In the genomic region with DNA sequence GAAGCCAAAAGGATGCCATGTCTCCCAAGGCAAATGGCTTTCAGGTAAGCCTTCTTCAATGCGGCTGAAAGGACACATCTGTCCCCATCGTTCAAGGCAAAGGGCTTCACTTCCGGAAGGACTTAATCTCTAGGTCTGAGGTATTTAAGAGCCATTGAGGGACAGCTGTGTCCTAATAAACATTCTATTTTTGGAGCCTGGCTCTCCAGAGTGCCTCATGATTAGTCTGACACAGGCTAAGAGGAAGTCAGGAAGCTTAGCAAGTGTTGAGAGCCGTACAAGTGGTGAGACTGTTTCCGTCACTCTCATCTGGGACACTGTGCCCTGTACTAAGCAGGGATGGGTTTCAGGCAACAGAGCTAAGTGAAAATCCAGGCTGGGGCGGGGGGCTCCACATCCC, we compare ENCODE assay signal across 12 mouse cellular contexts. TPM values are rescaled to one million over a fixed set of nuclear protein-coding genes. Genes with fewer than 3 reads are reported as not detected.
DNase-seq lines count a peak whose midpoint lies in the region; ATAC-seq and TF ChIP-seq lines count a peak whose summit lies in the region.
"Had no signal": no experiment of that assay in that cellular context is flagged by ENCODE, and none has a peak within 500 bp of the region (broad histone marks: within the 10 kb centered on the region; RNA-seq: fewer than 3 reads in every experiment).

No protein-coding gene starts in this region.

- H3K4me3 ChIP-seq in intestine, embryonic 16.5 days (ENCODE audit: low read length) = no peak overlapping the region
- H3K4me3 ChIP-seq in intestine, postnatal 0 days (ENCODE audit: low read depth, low read length) = no peak overlapping the region
- H3K4me3 ChIP-seq in heart, adult 2 months = no peak overlapping the region
- H3K4me3 ChIP-seq in macrophage (ENCODE audit: inconsistent target) = no peak overlapping the region
- no peak overlapping the region for H3K4me3 ChIP-seq in kidney, embryonic 14.5 days (ENCODE audit: low read length)
- H3K4me3 ChIP-seq in forebrain, embryonic 14.5 days (ENCODE audit: low read depth, low read length) = no peak overlapping the region
- H3K4me3 ChIP-seq: erythroblast, embryonic 14.5 days had no signal

- H3K4me2 ChIP-seq in intestine, embryonic 16.5 days (ENCODE audit: low read depth, low read length) = no peak overlapping the region
- H3K4me2 ChIP-seq in intestine, postnatal 0 days (replicated peaks; ENCODE audit: low read depth) = no peak overlapping the region
- no peak overlapping the region for H3K4me2 ChIP-seq in kidney, embryonic 14.5 days (replicated peaks; ENCODE audit: low read depth, low read length)
- no peak overlapping the region for H3K4me2 ChIP-seq in forebrain, embryonic 14.5 days (ENCODE audit: low read length)

- 0 out of 2 replicates have a peak, but pooled peaks have one; percentile 37 for TF ChIP-seq POLR2A in heart, adult 2 months (IDR thresholded peaks at IDR 0.05; ENCODE audit: insufficient read depth, low read depth, low read length)

- 0 out of 2 replicates have a peak overlapping the region, but pooled peaks have one; percentile 27 for H3K27ac ChIP-seq in intestine, embryonic 16.5 days (ENCODE audit: low read length)
- no peak overlapping the region for H3K27ac ChIP-seq in intestine, postnatal 0 days (ENCODE audit: low read depth, low read length)
- H3K27ac ChIP-seq in heart, adult 2 months = peak overlapping the region; percentile 53
- H3K27ac ChIP-seq in macrophage = peak overlapping the region; percentile 70
- no peak overlapping the region for H3K27ac ChIP-seq in kidney, embryonic 14.5 days (ENCODE audit: low read depth, low read length)
- no peak overlapping the region for H3K27ac ChIP-seq in forebrain, embryonic 14.5 days (ENCODE audit: low read depth, low read length)

- peak; percentile 33 to 49 for DNase-seq in heart, adult 2 months
- DNase-seq in heart, postnatal 4 days = peak; percentile 35
- no peak for DNase-seq in layer of hippocampus, adult 9-11 months
- DNase-seq in forebrain, embryonic 14.5 days (ENCODE audit: low spot score) = no peak
- DNase-seq: adrenal gland, postnatal 14 days; cerebellum, adult 9-10 months; kidney, adult 11 months had no signal

- TF ChIP-seq EP300 in heart, adult 2 months (IDR thresholded peaks at IDR 0.05; ENCODE audit: insufficient read depth, low read depth, low read length) = peak; percentile 55; the same call in 1 of the 2 replicates

- H3K27me3 ChIP-seq in intestine, embryonic 16.5 days (replicated peaks; ENCODE audit: control insufficient read depth, insufficient read depth, low read length) = no peaks in the 10 kb centered on the region
- no peaks in the 10 kb centered on the region for H3K27me3 ChIP-seq in intestine, postnatal 0 days (replicated peaks; ENCODE audit: control insufficient read depth, insufficient read depth, low read length)
- H3K27me3 ChIP-seq in heart, adult 2 months (ENCODE audit: control insufficient read depth, insufficient read depth, low read length) = no peaks in the 10 kb centered on the region
- H3K27me3 ChIP-seq in kidney, embryonic 14.5 days (ENCODE audit: control insufficient read depth, insufficient read depth, low read length) = no peaks in the 10 kb centered on the region
- H3K27me3 ChIP-seq in forebrain, embryonic 14.5 days (replicated peaks; ENCODE audit: control insufficient read depth, insufficient read depth, low read length) = no peaks in the 10 kb centered on the region

- H3K79me2 ChIP-seq in heart, adult 2 months (replicated peaks; ENCODE audit: control insufficient read depth, insufficient read depth, low read length) = no peaks in the 10 kb centered on the region
- H3K79me2 ChIP-seq in macrophage (ENCODE audit: inconsistent target) = no peaks in the 10 kb centered on the region

- H3K9ac ChIP-seq in intestine, embryonic 16.5 days (ENCODE audit: low read depth, low read length) = no peak overlapping the region
- H3K9ac ChIP-seq in intestine, postnatal 0 days (ENCODE audit: low read depth, low read length) = no peak overlapping the region
- H3K9ac ChIP-seq in heart, adult 2 months (ENCODE audit: low read depth, low read length) = no peak overlapping the region
- no peak overlapping the region for H3K9ac ChIP-seq in kidney, embryonic 14.5 days (ENCODE audit: low read depth, low read length)
- H3K9ac ChIP-seq in forebrain, embryonic 14.5 days (ENCODE audit: low read length) = no peak overlapping the region

- no peak for TF ChIP-seq CTCF in intestine, postnatal 0 days (IDR thresholded peaks at IDR 0.05; ENCODE audit: low read depth)
- no peak for TF ChIP-seq CTCF in heart, adult 2 months (IDR thresholded peaks at IDR 0.05)

- intact Hi-C loops in heart, adult 2 months (cut with DNase I) = no loop called here

- WGBS in intestine, embryonic 16.5 days = 59% methylated on average over 6 of the region's 6 CpGs
- 57% methylated on average over 6 of the region's 6 CpGs for WGBS in intestine, postnatal 0 days
- WGBS in heart, adult 2 months = 14% methylated on average over 6 of the region's 6 CpGs
- WGBS in macrophage (ENCODE audit: missing documents) = 13% methylated on average over 6 of the region's 6 CpGs
- 76% methylated on average over 6 of the region's 6 CpGs for WGBS in kidney, embryonic 14.5 days
- WGBS in forebrain, embryonic 14.5 days = 88% methylated on average over 6 of the region's 6 CpGs

- no peaks in the 10 kb centered on the region for H3K4me1 ChIP-seq in intestine, embryonic 16.5 days (ENCODE audit: control insufficient read depth, insufficient read depth, low read length)
- H3K4me1 ChIP-seq in intestine, postnatal 0 days (replicated peaks; ENCODE audit: control insufficient read depth, insufficient read depth, low read length) = no peaks in the 10 kb centered on the region
- H3K4me1 ChIP-seq in heart, adult 2 months (ENCODE audit: control insufficient read depth, insufficient read depth, low read length) = peaks cover 6% of the 10 kb centered on the region
- no peaks in the 10 kb centered on the region for H3K4me1 ChIP-seq in kidney, embryonic 14.5 days (ENCODE audit: control insufficient read depth, insufficient read depth, low read length)
- no peaks in the 10 kb centered on the region for H3K4me1 ChIP-seq in forebrain, embryonic 14.5 days (ENCODE audit: control insufficient read depth, insufficient read depth, low read length)

- H3K36me3 ChIP-seq in intestine, embryonic 16.5 days (ENCODE audit: control insufficient read depth, insufficient read depth, low read length) = no peaks in the 10 kb centered on the region
- H3K36me3 ChIP-seq in intestine, postnatal 0 days (ENCODE audit: control insufficient read depth, insufficient read depth) = no peaks in the 10 kb centered on the region
- H3K36me3 ChIP-seq in heart, adult 2 months (ENCODE audit: control insufficient read depth, insufficient read depth, low read length) = no peaks in the 10 kb centered on the region
- no peaks in the 10 kb centered on the region for H3K36me3 ChIP-seq in macrophage (ENCODE audit: inconsistent target)
- H3K36me3 ChIP-seq in kidney, embryonic 14.5 days (ENCODE audit: control insufficient read depth, insufficient read depth, low read length) = no peaks in the 10 kb centered on the region
- no peaks in the 10 kb centered on the region for H3K36me3 ChIP-seq in forebrain, embryonic 14.5 days (ENCODE audit: control insufficient read depth, insufficient read depth, low read length)

- no peak; the same call in 1 of the 2 replicates for ATAC-seq in intestine, embryonic 16.5 days
- no peak for ATAC-seq in intestine, postnatal 0 days
- no peak for ATAC-seq in kidney, embryonic 14.5 days (ENCODE audit: low FRiP score, low TSS enrichment)
- no peak for ATAC-seq in forebrain, embryonic 14.5 days

- H3K9me3 ChIP-seq in intestine, embryonic 16.5 days (ENCODE audit: control insufficient read depth, low read length) = no peaks in the 10 kb centered on the region
- H3K9me3 ChIP-seq in intestine, postnatal 0 days (ENCODE audit: control insufficient read depth) = no peaks in the 10 kb centered on the region
- no peaks in the 10 kb centered on the region for H3K9me3 ChIP-seq in kidney, embryonic 14.5 days (ENCODE audit: control insufficient read depth, low read length)
- no peaks in the 10 kb centered on the region for H3K9me3 ChIP-seq in forebrain, embryonic 14.5 days (replicated peaks; ENCODE audit: control insufficient read depth, low read length)

RNA-seq across cellular contexts. Expression of a gene that starts 12.2 kb away (rescaled TPM):
- 12.1 and 12.3 TPM in 2 replicates for polyA plus RNA-seq in intestine, embryonic 16.5 days (2015; fragmentation: Nextera tagmentation; extraction: Ambion mirVana)
- 7.1 and 8.5 TPM in 2 replicates for polyA plus RNA-seq in intestine, postnatal 0 days (2015; fragmentation: Nextera tagmentation; extraction: Ambion mirVana)
- total RNA-seq in heart, adult 2 months (2021) = 10 to 100 TPM; 31.2 to 35.5 TPM
- 6.1 and 13.1 TPM in 2 replicates for polyA plus RNA-seq in heart, adult 2 months (2012; rRNA removed)
- 10 to 100 TPM; 37.3 to 37.4 TPM for total RNA-seq in heart, postnatal 4 days (2021)
- total RNA-seq in macrophage (2018; cell fraction: chromatin; rRNA removed) = 10 to 100 TPM; 15.2 to 77.5 (median 39.1) TPM
- total RNA-seq in macrophage (2018; cell fraction: cytosol; rRNA removed) = 10 to 100 TPM; 10.6 to 33.4 (median 21.2) TPM
- 10 to 100 TPM; 19.1 to 54.7 (median 28.3) TPM for total RNA-seq in macrophage (2018; cell fraction: nucleus; rRNA removed)
- 15.7 to 19.5 TPM (median 15.8 TPM) in 3 replicates for polyA plus RNA-seq in macrophage (2018)
- 17.7 and 19.7 TPM in 2 replicates for polyA plus RNA-seq in kidney, embryonic 14.5 days (2014; fragmentation: Nextera tagmentation; extraction: Ambion mirVana)
- polyA plus RNA-seq in forebrain, embryonic 14.5 days (2014; fragmentation: Nextera tagmentation; extraction: Ambion mirVana) = 27.5 and 34.6 TPM in 2 replicates

Comparison
In these comparisons a context has a peak if more than half of its experiments do, and no peak if none do; other contexts are left out.
1. H3K27ac ChIP-seq: peak in intestine, embryonic 16.5 days (single experiment), heart, adult 2 months (single experiment) and macrophage (single experiment); none in intestine, postnatal 0 days (single experiment), kidney, embryonic 14.5 days (single experiment) and forebrain, embryonic 14.5 days (single experiment).
2. DNase-seq: peak in heart, adult 2 months (2 of 2) and heart, postnatal 4 days (single experiment); none in layer of hippocampus, adult 9-11 months (single experiment) and forebrain, embryonic 14.5 days (single experiment).